Mouse (Mus musculus) MEL (cell line): ENCODE results near the gene Lmx1a.

Experiments
- CHD2 ChIP-seq: IDR thresholded peaks from 2 replicates; pipeline ENCODE4 v1.6.1; 2011; ENCODE audit warnings: low read length, improper control_type of control experiment
- CTCF ChIP-seq, 3 experiments: IDR thresholded peaks in 2 of 3; conservative IDR thresholded peaks in 1 of 3; 2 replicates each; pipeline ENCODE4 v1.5.1; 2011 to 2012; ENCODE audit warnings: low read length in 3 of 3, low read depth in 2 of 3, mild to moderate bottlenecking in 2 of 3, improper control_type of control experiment in 1 of 3, inconsistent platforms in 1 of 3, mixed read lengths in 1 of 3, moderate library complexity in 1 of 3; ENCODE audit not compliant: control insufficient read depth in 1 of 3, insufficient read depth in 1 of 3, poor library complexity in 1 of 3, severe bottlenecking in 1 of 3
- E2F4 ChIP-seq: IDR thresholded peaks from 2 replicates; pipeline ENCODE4 v1.6.1; 2011; ENCODE audit warnings: low read depth, low read length, improper control_type of control experiment, borderline replicate concordance
- ELF1 ChIP-seq: IDR thresholded peaks from 2 replicates; pipeline ENCODE4 v1.6.1; 2014; ENCODE audit warnings: low read depth, mild to moderate bottlenecking, inconsistent platforms, low read length, improper control_type of control experiment, moderate library complexity
- EP300 ChIP-seq, 2 experiments: IDR thresholded peaks; 2 replicates each; pipeline ENCODE4 v1.6.1; 2011; ENCODE audit warnings: improper control_type of control experiment in 2 of 2, low read length in 2 of 2, low read depth in 1 of 2, mild to moderate bottlenecking in 1 of 2
- GATA1 ChIP-seq: IDR thresholded peaks from 2 replicates; pipeline ENCODE4 v1.6.1; 2011; ENCODE audit warnings: low read depth, low read length, improper control_type of control experiment
- MYB ChIP-seq: IDR thresholded peaks from 2 replicates; pipeline ENCODE4 v1.6.1; 2011; ENCODE audit warnings: mild to moderate bottlenecking, low read depth, low read length, improper control_type of control experiment
- POLR2A ChIP-seq, 2 experiments: IDR thresholded peaks; 2 replicates each; pipeline ENCODE4 v1.6.1; 2011 to 2012; ENCODE audit warnings: low read length in 2 of 2, mild to moderate bottlenecking in 2 of 2, control low read depth in 1 of 2, improper control_type of control experiment in 1 of 2, low read depth in 1 of 2, moderate library complexity in 1 of 2; ENCODE audit not compliant: control insufficient read depth in 1 of 2, insufficient read depth in 1 of 2, poor library complexity in 1 of 2
- SMC3 ChIP-seq: IDR thresholded peaks from 2 replicates; pipeline ENCODE4 v1.6.1; 2011; ENCODE audit warnings: low read depth, low read length, improper control_type of control experiment
- TAL1 ChIP-seq: IDR thresholded peaks from 2 replicates; pipeline ENCODE4 v1.6.1; 2012; ENCODE audit warnings: mild to moderate bottlenecking, inconsistent platforms, low read length, moderate library complexity, mixed read lengths
- TBP ChIP-seq: IDR thresholded peaks from 2 replicates; pipeline ENCODE4 v1.8.0; 2011; ENCODE audit warnings: low read depth, low read length, improper control_type of control experiment
- ZC3H11A ChIP-seq: IDR thresholded peaks from 2 replicates; pipeline ENCODE4 v1.6.1; 2012; ENCODE audit warnings: low read depth, mild to moderate bottlenecking, inconsistent platforms, low read length, improper control_type of control experiment
- ZMIZ1 ChIP-seq: IDR thresholded peaks from 2 replicates; pipeline ENCODE4 v1.6.1; 2012; ENCODE audit warnings: low read depth, mild to moderate bottlenecking, inconsistent platforms, low read length, improper control_type of control experiment, moderate library complexity
- ZNF384 ChIP-seq: IDR thresholded peaks from 2 replicates; pipeline ENCODE4 v1.6.1; 2012; ENCODE audit warnings: low read depth, mild to moderate bottlenecking, inconsistent platforms, low read length, improper control_type of control experiment

- no peak for TF ChIP-seq TBP
- TF ChIP-seq CTCF (IDR thresholded peaks at IDR 0.05 in 2 of 3, conservative IDR thresholded peaks at IDR 0.05 in 1 of 3; ENCODE audit: control insufficient read depth in 1 of 3, insufficient read depth in 1 of 3, low read depth in 2 of 3, low read length in 3 of 3, poor library complexity in 1 of 3, severe bottlenecking in 1 of 3) = no peak
- TF ChIP-seq TAL1 = no peak
- no peak for TF ChIP-seq ZC3H11A
- TF ChIP-seq CHD2 = no peak
- TF ChIP-seq POLR2A (IDR thresholded peaks at IDR 0.05; ENCODE audit: control insufficient read depth in 1 of 2, insufficient read depth in 1 of 2, low read depth in 1 of 2, low read length in 2 of 2, poor library complexity in 1 of 2) = no peak
- TF ChIP-seq GATA1 = no peak
- TF ChIP-seq SMC3 = no peak
- no peak for TF ChIP-seq ZNF384
- TF ChIP-seq ZMIZ1 = no peak
- TF ChIP-seq EP300 (IDR thresholded peaks at IDR 0.05; ENCODE audit: low read depth in 1 of 2, low read length in 2 of 2) = no peak
- TF ChIP-seq MYB = no peak
- no peak for TF ChIP-seq E2F4
- no peak for TF ChIP-seq ELF1
Observed at GRCm38 (mm10) chr1:167689262-167690137, 463 bp downstream of the Lmx1a start.
